Mouse (Mus musculus): ENCODE results near the gene Noto.

DNA sequence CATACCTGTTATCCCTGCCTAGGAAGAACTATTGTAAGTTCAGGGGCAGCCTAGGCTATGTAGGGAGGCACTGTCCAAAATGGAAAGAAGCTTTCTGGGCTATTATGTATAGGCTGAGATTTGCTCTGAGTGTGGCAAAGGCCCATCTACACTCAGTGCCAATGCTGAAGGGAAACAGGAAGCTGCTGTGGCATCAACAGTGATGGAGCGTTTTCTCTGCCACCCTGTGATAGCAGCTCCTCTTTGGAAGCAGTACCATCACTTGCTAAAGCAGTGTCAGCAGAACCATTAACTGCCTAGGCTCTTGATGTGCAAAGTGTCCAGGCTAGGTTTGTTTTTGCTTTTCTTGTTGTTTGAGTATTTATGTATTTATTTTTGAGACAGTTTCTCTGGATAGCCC lies 12.5 kb downstream of the Noto start:
- TF ChIP-seq TCF12 (IDR thresholded peaks at IDR 0.05; ENCODE audit: low read depth, low read length) (no peak), POLR2A (IDR thresholded peaks at IDR 0.05; ENCODE audit: control insufficient read depth in 1 of 2, insufficient read depth in 1 of 2, low read depth in 1 of 2, low read length in 2 of 2, poor library complexity in 1 of 2) (no peak), MAFK (IDR thresholded peaks at IDR 0.05; ENCODE audit: borderline replicate concordance, low read depth, low read length) (no peak), MYC (IDR thresholded peaks at IDR 0.05; ENCODE audit: low read depth, low read length) (no peak), SIN3A (IDR thresholded peaks at IDR 0.05; ENCODE audit: low read length) (no peak), SMC3 (IDR thresholded peaks at IDR 0.05; ENCODE audit: low read depth, low read length) (no peak), NELFE (IDR thresholded peaks at IDR 0.05; ENCODE audit: low read depth, low read length) (no peak), CTCF (IDR thresholded peaks at IDR 0.05 in 2 of 3, conservative IDR thresholded peaks at IDR 0.05 in 1 of 3; ENCODE audit: control insufficient read depth in 1 of 3, insufficient read depth in 1 of 3, low read depth in 2 of 3, low read length in 3 of 3, poor library complexity in 1 of 3, severe bottlenecking in 1 of 3) (no peak), JUND (IDR thresholded peaks at IDR 0.05; ENCODE audit: low read depth, low read length) (no peak), ZMIZ1 (IDR thresholded peaks at IDR 0.05; ENCODE audit: low read depth, low read length) (no peak)
